Mouse (Mus musculus) CH12.LX (cell line): Measurements from ENCODE around the gene Nfia. TPM values are rescaled to one million over a fixed set of nuclear protein-coding genes. Genes with fewer than 3 reads are reported as not detected.

ENCODE experiments used
- DNase-seq: peaks from one replicate; pipeline ENCODE4 v3.0.0-alpha.2; 2013; ENCODE audit errors: extremely low read depth
- H3K27ac ChIP-seq: 2 replicates; pipeline ENCODE4 v1.5.1; 2012; ENCODE audit warnings: low read depth, mild to moderate bottlenecking, control low read depth, moderate library complexity; ENCODE audit not compliant: insufficient read depth
- H3K27me3 ChIP-seq: replicated peaks from 2 replicates; pipeline ENCODE3; 2012; ENCODE audit warnings: inconsistent platforms
- H3K36me3 ChIP-seq, 2 experiments: replicated peaks in 1 of 2; 2 replicates each; pipeline versions ENCODE3 to v1.6.1; 2012; ENCODE audit warnings: inconsistent platforms in 1 of 2, low read length in 1 of 2, mild to moderate bottlenecking in 1 of 2, mixed read lengths in 1 of 2, moderate library complexity in 1 of 2; ENCODE audit not compliant: control insufficient read depth in 1 of 2, insufficient read depth in 1 of 2
- H3K4me1 ChIP-seq, 2 experiments: 2 replicates each; pipeline ENCODE4 v1.6.1; 2012; ENCODE audit warnings: inconsistent platforms in 1 of 2, moderate library complexity in 1 of 2; ENCODE audit not compliant: insufficient read depth in 2 of 2, control insufficient read depth in 1 of 2
- H3K4me2 ChIP-seq: 2 replicates; pipeline ENCODE4 v1.6.1; 2012; ENCODE audit warnings: low read depth, mild to moderate bottlenecking, control low read depth; ENCODE audit not compliant: poor library complexity, insufficient read depth, severe bottlenecking
- H3K4me3 ChIP-seq, 3 experiments: fragments of 150-350 bp in 1 of 3; sonication (generic) in 1 of 3; replicated peaks in 1 of 3; 2 replicates each; pipeline versions ENCODE3 to v1.5.1; 2011 to 2012; ENCODE audit warnings: low read depth in 2 of 3, low read length in 2 of 3, mild to moderate bottlenecking in 2 of 3, moderate library complexity in 2 of 3, control low read depth in 1 of 3, improper control_type of control experiment in 1 of 3, inconsistent platforms in 1 of 3, mixed read lengths in 1 of 3; ENCODE audit not compliant: poor library complexity in 1 of 3
- H3K79me2 ChIP-seq: replicated peaks from 2 replicates; pipeline ENCODE4 v1.6.1; 2012; ENCODE audit warnings: mild to moderate bottlenecking, moderate library complexity; ENCODE audit not compliant: control insufficient read depth, poor library complexity, insufficient read depth, severe bottlenecking; ENCODE audit errors: extremely low read depth
- H3K9ac ChIP-seq: 2 replicates; pipeline ENCODE4 v1.6.1; 2012; ENCODE audit warnings: low read depth, mild to moderate bottlenecking, control low read depth, moderate library complexity; ENCODE audit not compliant: insufficient read depth
- H3K9me3 ChIP-seq: replicated peaks from 2 replicates; pipeline ENCODE3; 2012; ENCODE audit warnings: low read length, inconsistent platforms, mixed read lengths
- ELF1 ChIP-seq: IDR thresholded peaks from 2 replicates; pipeline ENCODE4 v1.6.1; 2014; ENCODE audit warnings: low read depth, mild to moderate bottlenecking, inconsistent platforms, low read length, improper control_type of control experiment
- IRF4 ChIP-seq: IDR thresholded peaks from 2 replicates; pipeline ENCODE4 v1.6.1; 2014; ENCODE audit warnings: low read depth, mild to moderate bottlenecking, inconsistent platforms, low read length, improper control_type of control experiment
- JUN ChIP-seq: IDR thresholded peaks from 2 replicates; pipeline ENCODE4 v1.6.1; 2011; ENCODE audit warnings: low read depth, mild to moderate bottlenecking, low read length, improper control_type of control experiment, moderate library complexity; ENCODE audit not compliant: insufficient read depth
- MAFK ChIP-seq: IDR thresholded peaks from 2 replicates; pipeline ENCODE4 v1.6.1; 2011; ENCODE audit warnings: low read length, improper control_type of control experiment; ENCODE audit not compliant: insufficient replicate concordance
- MAX ChIP-seq: IDR thresholded peaks from 2 replicates; pipeline ENCODE4 v1.6.1; 2011; ENCODE audit warnings: low read length, improper control_type of control experiment
- MAZ ChIP-seq: IDR thresholded peaks from 2 replicates; pipeline ENCODE4 v1.6.1; 2012; ENCODE audit warnings: low read depth, mild to moderate bottlenecking, inconsistent platforms, low read length, improper control_type of control experiment, moderate library complexity
- MEF2A ChIP-seq: IDR thresholded peaks from 2 replicates; pipeline ENCODE4 v1.6.1; 2014; ENCODE audit warnings: low read depth, mild to moderate bottlenecking, inconsistent platforms, low read length, improper control_type of control experiment, borderline replicate concordance
- MXI1 ChIP-seq: IDR thresholded peaks from 2 replicates; pipeline ENCODE4 v1.6.1; 2011; ENCODE audit warnings: mild to moderate bottlenecking, low read depth, low read length, improper control_type of control experiment
- NELFE ChIP-seq: IDR thresholded peaks from 2 replicates; pipeline ENCODE4 v1.6.1; 2011; ENCODE audit warnings: low read depth, low read length, improper control_type of control experiment
- POLR2A ChIP-seq: IDR thresholded peaks from 2 replicates; pipeline ENCODE4 v1.6.1; 2011; ENCODE audit warnings: low read depth, mild to moderate bottlenecking, improper control_type of control experiment, low read length
- POLR2AphosphoS2 ChIP-seq: IDR thresholded peaks from 2 replicates; pipeline ENCODE4 v1.6.1; 2011; ENCODE audit warnings: low read depth, low read length, improper control_type of control experiment
- RCOR1 ChIP-seq: conservative IDR thresholded peaks from 2 replicates; pipeline ENCODE4 v1.6.1; 2012; ENCODE audit warnings: low read depth, mild to moderate bottlenecking, inconsistent platforms, low read length, improper control_type of control experiment
- SMC3 ChIP-seq: IDR thresholded peaks from 2 replicates; pipeline ENCODE4 v1.6.1; 2011; ENCODE audit warnings: low read depth, low read length, improper control_type of control experiment
- TBP ChIP-seq: conservative IDR thresholded peaks from 2 replicates; pipeline ENCODE4 v1.6.1; 2011; ENCODE audit warnings: low read depth, low read length, improper control_type of control experiment
- TCF12 ChIP-seq: IDR thresholded peaks from 2 replicates; pipeline ENCODE4 v1.6.1; 2014; ENCODE audit warnings: low read depth, mild to moderate bottlenecking, inconsistent platforms, low read length, improper control_type of control experiment
- UBTF ChIP-seq: IDR thresholded peaks from 2 replicates; pipeline ENCODE4 v1.6.1; 2012; ENCODE audit warnings: low read depth, mild to moderate bottlenecking, inconsistent platforms, low read length, improper control_type of control experiment, moderate library complexity
- USF1 ChIP-seq: IDR thresholded peaks from 2 replicates; pipeline ENCODE4 v1.6.1; 2014; ENCODE audit warnings: low read depth, mild to moderate bottlenecking, inconsistent platforms, low read length, improper control_type of control experiment
- ZKSCAN1 ChIP-seq: IDR thresholded peaks from 2 replicates; pipeline ENCODE4 v1.6.1; 2012; ENCODE audit warnings: low read depth, inconsistent platforms, low read length, improper control_type of control experiment, borderline replicate concordance
- ZMIZ1 ChIP-seq: IDR thresholded peaks from 2 replicates; pipeline ENCODE4 v1.6.1; 2012; ENCODE audit warnings: low read depth, mild to moderate bottlenecking, inconsistent platforms, low read length, improper control_type of control experiment
- dilution Hi-C: fragments of 300-500 bp; cut with MboI; formaldehyde crosslinking; loops from 2 replicates; pipeline ENCODE4 v1.14.3; 2020; ENCODE audit warnings: low sequenced_read_pairs; ENCODE audit not compliant: extremely low pct_unique_long_range_greater_than_20kb, extremely low pct_ligation_motif_present
- in situ Hi-C: fragments of 300-500 bp; cut with MboI; formaldehyde crosslinking; loops from 3 replicates; pipeline ENCODE4 v1.14.3; 2019; ENCODE audit warnings: low sequenced_read_pairs, low pct_ligation_motif_present, low pct_unique_long_range_greater_than_20kb, mixed read lengths
- polyA plus RNA-seq: library from polyadenylated mRNA; unstranded; fragments of >175 nt; gene quantifications from 2 replicates; pipeline ENCODE4 v1.2.1, GENCODE M21; 2012; ENCODE audit warnings: low read depth; ENCODE audit not compliant: insufficient read length
- total RNA-seq, 2 experiments: library from RNA; depleted of rRNA; stranded (reverse); fragments of 300-350 nt in 1 of 2; fragments of >200 nt in 1 of 2; gene quantifications; 2 replicates each; pipeline ENCODE4 v1.2.3; 2012 to 2014

The Nfia gene
- total and polyA plus RNA-seq, 3 experiments = not detected

GRCm38 (mm10) chr4:98056396-98057020, 284.0 kb downstream of the Nfia start:
- Histone ChIP-seq H3K9me3 (peaks cover 60% of the 10 kb centered on the region), H3K79me2 (no peaks in the 10 kb centered on the region), H3K27ac (no peak overlapping the region), H3K27me3 (no peaks in the 10 kb centered on the region), H3K9ac (no peak overlapping the region), H3K4me2 (no peak overlapping the region), H3K4me1 (no peaks in the 10 kb centered on the region), H3K36me3 (no peaks in the 10 kb centered on the region), H3K4me3 (no peak overlapping the region)
- TF ChIP-seq UBTF = no peak
- no peak for TF ChIP-seq RCOR1
- no peak for TF ChIP-seq MEF2A
- TF ChIP-seq NELFE = no peak
- no peak for TF ChIP-seq USF1
- no peak for TF ChIP-seq MAZ
- no peak for TF ChIP-seq IRF4
- TF ChIP-seq SMC3 = no peak
- TF ChIP-seq MAX = no peak
- TF ChIP-seq POLR2AphosphoS2 = no peak
- TF ChIP-seq ZKSCAN1 = no peak
- no peak for TF ChIP-seq ZMIZ1
- TF ChIP-seq TBP = no peak
- no peak for TF ChIP-seq MAFK
- TF ChIP-seq ELF1 = no peak
- TF ChIP-seq MXI1 = no peak
- TF ChIP-seq TCF12 = no peak
- TF ChIP-seq POLR2A = no peak
- dilution Hi-C loops = no loop called here
- DNase-seq = no peak
- in situ Hi-C loops = no loop called here

- in situ Hi-C loops = no loop called here
- Histone ChIP-seq H3K36me3 (no peaks in the 10 kb centered on the region), H3K4me2 (no peak overlapping the region), H3K9me3 (peaks cover 59% of the 10 kb centered on the region), H3K27me3 (no peaks in the 10 kb centered on the region), H3K9ac (no peak overlapping the region), H3K27ac (no peak overlapping the region), H3K4me1 (no peaks in the 10 kb centered on the region), H3K4me3 (no peak overlapping the region), H3K79me2 (no peaks in the 10 kb centered on the region)
- no peak for DNase-seq
- TF ChIP-seq JUN (no peak), IRF4 (no peak), TBP (no peak), MAZ (no peak), ELF1 (no peak)
- dilution Hi-C loops = no loop called here
Measured at GRCm38 (mm10) chr4:98057246-98057645, 284.7 kb downstream of the Nfia start.
